Mouse (Mus musculus): ENCODE data around the gene Fam149a. TPM values are rescaled to one million over a fixed set of nuclear protein-coding genes. Genes with fewer than 3 reads are reported as not detected.
"Not testable (repeated sequence)": the region's sequence is repeated elsewhere in the genome, so short reads cannot be mapped to it uniquely, and the experiment has no call there.

The Fam149a gene
- polyA plus RNA-seq, 1 experiment from 2014 or later = 11.4 TPM

GRCm38 (mm10) chr8:45329206-45329980, 52.7 kb downstream of the Fam149a start:
- H3K4me2 ChIP-seq = no peak overlapping the region
- WGBS = 84% methylated on average over 6 of the region's 6 CpGs
- no peak overlapping the region for H3K9ac ChIP-seq
- H3K4me3 ChIP-seq = no peak overlapping the region
- H3K36me3 ChIP-seq = no peaks in the 10 kb centered on the region
- H3K27me3 ChIP-seq = no peaks in the 10 kb centered on the region
- no peak overlapping the region for H3K27ac ChIP-seq
- no peaks in the 10 kb centered on the region for H3K9me3 ChIP-seq
- ATAC-seq (ENCODE audit: borderline replicate concordance, extremely low read depth, low FRiP score, low TSS enrichment) = no peak
- H3K4me1 ChIP-seq = peaks cover 8% of the 10 kb centered on the region; the same call in 1 of the 2 replicates

GRCm38 (mm10) chr8:45327076-45327475, 55.0 kb downstream of the Fam149a start:
- not testable (repeated sequence) for H3K4me2 ChIP-seq; H3K27ac ChIP-seq; ATAC-seq (ENCODE audit: borderline replicate concordance, extremely low read depth, low FRiP score, low TSS enrichment); H3K9me3 ChIP-seq; H3K9ac ChIP-seq; H3K4me1 ChIP-seq; H3K27me3 ChIP-seq; H3K36me3 ChIP-seq; H3K4me3 ChIP-seq

DNA sequence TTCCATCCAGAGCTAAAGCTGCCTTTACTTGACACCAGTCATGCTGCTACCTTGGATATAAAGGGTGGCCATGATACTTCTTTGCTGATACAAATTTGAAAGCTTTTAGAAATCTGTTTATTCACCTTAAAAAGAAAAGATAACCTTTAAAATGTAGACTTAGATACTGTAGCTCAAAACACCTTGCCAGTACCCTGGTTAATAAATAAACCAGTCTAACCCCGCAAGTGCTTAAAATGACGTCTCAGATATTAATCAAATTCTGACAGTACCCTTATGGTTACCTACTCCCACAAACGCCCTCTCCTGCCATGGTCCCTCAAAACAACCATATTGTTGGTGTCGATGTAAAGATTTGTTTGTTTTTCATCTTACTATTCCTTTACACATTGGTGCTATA, 57.9 kb downstream of the Fam149a start:
- whole genome bisulfite sequencing = 52% methylated on average over 4 of the region's 4 CpGs
- no peaks in the 10 kb centered on the region for H3K36me3 ChIP-seq
- no peak overlapping the region for H3K4me3 ChIP-seq
- no peaks in the 10 kb centered on the region for H3K4me1 ChIP-seq
- H3K4me2 ChIP-seq = no peak overlapping the region
- H3K9ac ChIP-seq = no peak overlapping the region
- no peak for ATAC-seq (ENCODE audit: borderline replicate concordance, extremely low read depth, low FRiP score, low TSS enrichment)
- H3K27ac ChIP-seq = no peak overlapping the region
- no peaks in the 10 kb centered on the region for H3K27me3 ChIP-seq
- H3K9me3 ChIP-seq = no peaks in the 10 kb centered on the region

GRCm38 (mm10) chr8:45321365-45321764, 60.7 kb downstream of the Fam149a start:
- Histone ChIP-seq H3K4me3 (no peak overlapping the region), H3K36me3 (no peaks in the 10 kb centered on the region), H3K27me3 (no peaks in the 10 kb centered on the region), H3K27ac (no peak overlapping the region), H3K4me2 (no peak overlapping the region), H3K9ac (no peak overlapping the region), H3K9me3 (no peaks in the 10 kb centered on the region), H3K4me1 (no peaks in the 10 kb centered on the region)
- WGBS = 70% methylated on average over 2 of the region's 2 CpGs
- ATAC-seq (ENCODE audit: borderline replicate concordance, extremely low read depth, low FRiP score, low TSS enrichment) = no peak

DNA sequence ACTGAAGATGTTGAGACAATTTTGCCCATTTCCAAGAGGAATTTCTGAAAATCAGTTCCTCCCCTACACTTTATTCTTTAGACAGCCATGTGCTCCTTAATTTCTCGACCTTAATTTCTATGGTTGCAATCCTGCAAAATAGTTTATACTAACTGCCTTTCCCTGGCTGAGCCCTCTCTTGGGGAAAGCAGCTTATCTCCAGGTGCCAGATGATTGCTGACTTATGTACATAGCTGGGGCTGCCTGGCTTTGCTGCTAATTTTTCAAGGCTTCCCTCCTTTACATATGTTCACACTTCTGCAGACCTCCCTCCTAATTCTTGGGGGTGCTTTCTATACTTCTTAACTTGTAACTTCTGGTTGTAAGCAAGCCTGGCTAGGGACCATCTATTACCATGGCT, 61.2 kb downstream of the Fam149a start:
- no peaks in the 10 kb centered on the region for H3K4me1 ChIP-seq
- ATAC-seq (ENCODE audit: borderline replicate concordance, extremely low read depth, low FRiP score, low TSS enrichment) = no peak
- no peak overlapping the region for H3K9ac ChIP-seq
- H3K9me3 ChIP-seq = no peaks in the 10 kb centered on the region
- no peak overlapping the region for H3K4me2 ChIP-seq
- H3K36me3 ChIP-seq = no peaks in the 10 kb centered on the region
- H3K4me3 ChIP-seq = no peak overlapping the region
- whole genome bisulfite sequencing = 20% methylated on average over 1 of the region's 1 CpGs
- H3K27me3 ChIP-seq = no peaks in the 10 kb centered on the region
- H3K27ac ChIP-seq = no peak overlapping the region

GRCm38 (mm10) chr8:45310967-45311366, 71.1 kb downstream of the Fam149a start:
- 49% methylated on average over 4 of the region's 4 CpGs for WGBS
- no peak for ATAC-seq (ENCODE audit: borderline replicate concordance, extremely low read depth, low FRiP score, low TSS enrichment)
- H3K9me3 ChIP-seq = no peaks in the 10 kb centered on the region
- H3K4me1 ChIP-seq = no peaks in the 10 kb centered on the region
- H3K4me2 ChIP-seq = no peak overlapping the region
- H3K36me3 ChIP-seq = no peaks in the 10 kb centered on the region
- no peak overlapping the region for H3K27ac ChIP-seq
- no peak overlapping the region for H3K4me3 ChIP-seq
- no peaks in the 10 kb centered on the region for H3K27me3 ChIP-seq
- no peak overlapping the region for H3K9ac ChIP-seq

GRCm38 (mm10) chr8:45308366-45308765, 73.7 kb downstream of the Fam149a start, which contains the start of gene Gm45753:
TSS of gene Gm45753 (minus strand) at chr8:45308466.
- Histone ChIP-seq H3K9me3 (no peaks in the 10 kb centered on the region), H3K4me2 (no peak within 1 kb of the TSS), H3K27ac (no peak within 1 kb of the TSS), H3K36me3 (no peaks in the 10 kb centered on the region), H3K4me3 (no peak within 1 kb of the TSS), H3K27me3 (no peaks in the 10 kb centered on the region), H3K9ac (no peak within 1 kb of the TSS), H3K4me1 (no peaks in the 10 kb centered on the region)
- 60% methylated on average over 13 of the region's 13 CpGs for WGBS
- no peak for ATAC-seq (ENCODE audit: borderline replicate concordance, extremely low read depth, low FRiP score, low TSS enrichment)

GRCm38 (mm10) chr8:45305479-45305878, 76.6 kb downstream of the Fam149a start:
- no peak overlapping the region for H3K4me2 ChIP-seq
- ATAC-seq (ENCODE audit: borderline replicate concordance, extremely low read depth, low FRiP score, low TSS enrichment) = no peak
- H3K27ac ChIP-seq = no peak overlapping the region
- H3K4me3 ChIP-seq = no peak overlapping the region
- no peaks in the 10 kb centered on the region for H3K36me3 ChIP-seq
- 75% methylated on average over 1 of the region's 1 CpGs for WGBS
- H3K27me3 ChIP-seq = no peaks in the 10 kb centered on the region
- H3K9ac ChIP-seq = no peak overlapping the region
- H3K4me1 ChIP-seq = no peaks in the 10 kb centered on the region
- H3K9me3 ChIP-seq = no peaks in the 10 kb centered on the region

DNA sequence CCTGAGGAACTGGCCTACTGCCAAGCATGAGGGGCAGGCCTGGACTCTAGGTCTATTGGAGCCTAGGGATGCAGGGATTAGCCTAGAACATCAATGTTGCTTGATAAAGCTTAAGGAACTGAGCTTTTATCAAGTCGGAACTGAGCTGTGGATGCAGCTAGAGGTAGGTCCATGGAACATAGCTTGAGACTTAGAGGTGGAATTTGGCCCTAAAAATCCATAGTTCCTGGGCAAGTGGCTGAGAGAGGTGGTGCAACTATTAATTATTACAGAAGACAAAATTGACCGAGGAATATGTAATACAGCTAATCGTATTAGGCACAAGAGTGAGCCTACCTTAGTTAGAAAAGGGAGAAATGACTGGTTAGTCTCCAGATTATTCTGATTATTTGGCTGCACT, 77.7 kb downstream of the Fam149a start:
- no peaks in the 10 kb centered on the region for H3K4me1 ChIP-seq
- no peak overlapping the region for H3K27ac ChIP-seq
- H3K9ac ChIP-seq = no peak overlapping the region
- 88% methylated on average over 3 of the region's 3 CpGs for WGBS
- H3K4me3 ChIP-seq = no peak overlapping the region
- no peaks in the 10 kb centered on the region for H3K9me3 ChIP-seq
- H3K36me3 ChIP-seq = no peaks in the 10 kb centered on the region
- ATAC-seq (ENCODE audit: borderline replicate concordance, extremely low read depth, low FRiP score, low TSS enrichment) = no peak
- no peak overlapping the region for H3K4me2 ChIP-seq
- no peaks in the 10 kb centered on the region for H3K27me3 ChIP-seq

DNA sequence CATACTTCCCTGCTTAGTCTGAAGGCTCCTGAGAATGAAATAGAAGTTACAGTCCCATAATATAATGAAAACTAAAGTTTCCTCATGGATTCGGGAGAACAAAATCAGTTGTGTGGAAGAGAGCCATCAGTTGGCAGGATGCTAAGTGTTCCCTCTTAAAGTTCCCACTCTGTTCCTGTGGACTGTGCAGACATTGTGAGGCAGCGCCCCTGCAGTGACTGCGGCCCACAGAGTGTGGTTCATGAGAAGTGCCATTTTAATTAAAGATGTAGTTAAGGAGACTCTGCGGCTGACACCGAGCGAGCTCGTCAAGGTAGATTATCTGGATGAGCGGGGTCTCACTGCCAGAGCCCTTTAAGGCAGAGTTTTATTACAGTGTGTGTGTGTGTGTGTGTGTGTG, 79.7 kb downstream of the Fam149a start:
- Histone ChIP-seq H3K9ac (no peak overlapping the region), H3K27ac (no peak overlapping the region), H3K4me3 (no peak overlapping the region), H3K4me2 (no peak overlapping the region), H3K27me3 (no peaks in the 10 kb centered on the region), H3K9me3 (no peaks in the 10 kb centered on the region), H3K4me1 (no peaks in the 10 kb centered on the region), H3K36me3 (no peaks in the 10 kb centered on the region)
- no peak for ATAC-seq (ENCODE audit: borderline replicate concordance, extremely low read depth, low FRiP score, low TSS enrichment)
- 77% methylated on average over 8 of the region's 8 CpGs for WGBS

- no peaks in the 10 kb centered on the region for H3K9me3 ChIP-seq
- no peak for ATAC-seq (ENCODE audit: borderline replicate concordance, extremely low read depth, low FRiP score, low TSS enrichment)
- H3K36me3 ChIP-seq = no peaks in the 10 kb centered on the region
- no peak overlapping the region for H3K4me2 ChIP-seq
- H3K27ac ChIP-seq = no peak overlapping the region
- no peaks in the 10 kb centered on the region for H3K27me3 ChIP-seq
- no peaks in the 10 kb centered on the region for H3K4me1 ChIP-seq
- H3K4me3 ChIP-seq = no peak overlapping the region
- H3K9ac ChIP-seq = no peak overlapping the region
- 89% methylated on average over 6 of the region's 6 CpGs for WGBS
Measured at GRCm38 (mm10) chr8:45295276-45295675, 86.8 kb downstream of the Fam149a start.

GRCm38 (mm10) chr8:45294687-45295086, 87.4 kb downstream of the Fam149a start, which contains the start of gene Klkb1:
TSS of gene Klkb1 (minus strand) at chr8:45294859.
- WGBS = 69% methylated on average over 7 of the region's 7 CpGs
- Histone ChIP-seq H3K36me3 (no peaks in the 10 kb centered on the region), H3K9me3 (no peaks in the 10 kb centered on the region), H3K27ac (no peak within 1 kb of the TSS), H3K4me3 (no peak within 1 kb of the TSS), H3K27me3 (no peaks in the 10 kb centered on the region), H3K4me1 (no peaks in the 10 kb centered on the region), H3K9ac (no peak within 1 kb of the TSS), H3K4me2 (no peak within 1 kb of the TSS)
- no peak for ATAC-seq (ENCODE audit: borderline replicate concordance, extremely low read depth, low FRiP score, low TSS enrichment)

GRCm38 (mm10) chr8:45291790-45292189, 90.3 kb downstream of the Fam149a start:
- no peak overlapping the region for H3K4me3 ChIP-seq
- WGBS = 87% methylated on average over 2 of the region's 2 CpGs
- no peaks in the 10 kb centered on the region for H3K27me3 ChIP-seq
- no peaks in the 10 kb centered on the region for H3K4me1 ChIP-seq
- H3K4me2 ChIP-seq = no peak overlapping the region
- H3K36me3 ChIP-seq = no peaks in the 10 kb centered on the region
- no peak overlapping the region for H3K9ac ChIP-seq
- no peak overlapping the region for H3K27ac ChIP-seq
- no peaks in the 10 kb centered on the region for H3K9me3 ChIP-seq
- ATAC-seq (ENCODE audit: borderline replicate concordance, extremely low read depth, low FRiP score, low TSS enrichment) = no peak

Measured in lung, embryonic 15.5 days (tissue).